Mouse (Mus musculus) regulatory T cell (primary cell): ENCODE measurements around the gene Ccdc146.

ENCODE experiments used
- in situ Hi-C: fragments of 300-600 bp; cut with MboI, MseI; formaldehyde crosslinking; loops from one replicate; pipeline ENCODE4 v1.15.1; 2025; ENCODE audit warnings: high pct_unique_total_duplicates

Ccdc146 gene

DNA sequence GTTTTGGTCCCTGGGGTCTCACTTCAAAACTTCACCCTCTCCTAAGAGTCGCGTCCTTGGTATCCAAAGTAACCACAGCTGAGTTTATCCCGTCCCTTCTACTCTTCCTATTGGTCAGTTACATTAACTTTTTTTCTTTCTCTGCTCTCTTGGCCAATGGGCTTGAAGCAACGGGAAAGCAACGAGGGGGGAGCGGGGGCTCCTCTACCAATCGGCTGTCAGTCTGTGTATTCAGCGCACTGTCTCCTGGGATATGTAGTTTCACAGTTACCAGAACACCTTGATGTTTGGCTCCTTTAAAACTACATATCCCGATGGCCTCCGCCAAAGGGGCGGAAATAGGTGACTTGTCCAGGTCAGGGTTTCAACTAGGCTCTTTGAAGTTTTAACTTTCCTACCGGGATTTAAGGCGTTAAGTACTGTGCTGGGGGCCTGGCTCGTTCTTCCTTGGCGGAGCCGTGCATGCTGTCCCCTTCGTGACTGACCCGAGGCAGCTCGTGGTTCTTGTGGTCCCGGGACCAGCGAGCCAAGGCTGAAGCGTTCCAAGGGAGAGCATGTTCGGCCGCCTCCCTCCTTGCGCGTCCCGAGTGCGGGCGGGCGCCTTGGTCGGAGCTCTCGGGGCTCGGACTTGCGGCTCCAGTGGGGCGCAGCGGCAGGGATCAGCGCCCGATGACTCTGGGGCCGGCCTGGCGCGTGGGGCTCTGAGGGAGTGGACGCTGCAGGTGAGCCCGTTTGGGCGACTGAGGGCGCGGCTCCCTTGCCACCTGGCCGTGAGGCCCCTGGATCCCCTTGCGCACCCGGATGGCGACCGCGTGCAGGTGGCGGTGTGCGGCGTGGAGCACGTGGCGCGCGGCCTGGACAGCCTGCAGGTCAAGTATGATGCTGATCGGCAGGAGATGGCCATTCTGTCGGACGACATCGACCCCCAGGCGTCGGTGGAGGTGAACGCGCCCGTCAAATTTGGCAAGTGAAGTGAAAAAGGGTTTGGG is at the start of gene Ccdc146, which contains the start of gene Fam185a:
Gene Ccdc146 (minus strand): TSS at position 64 of the 989 bp plus-strand sequence.
Gene Fam185a (plus strand): TSS at position 345 of the 989 bp plus-strand sequence.
- in situ Hi-C loops: loop anchor here (5.0 kb wide), 1 partner anchor 93 kb away; no protein-coding TSS in a partner anchor

DNA sequence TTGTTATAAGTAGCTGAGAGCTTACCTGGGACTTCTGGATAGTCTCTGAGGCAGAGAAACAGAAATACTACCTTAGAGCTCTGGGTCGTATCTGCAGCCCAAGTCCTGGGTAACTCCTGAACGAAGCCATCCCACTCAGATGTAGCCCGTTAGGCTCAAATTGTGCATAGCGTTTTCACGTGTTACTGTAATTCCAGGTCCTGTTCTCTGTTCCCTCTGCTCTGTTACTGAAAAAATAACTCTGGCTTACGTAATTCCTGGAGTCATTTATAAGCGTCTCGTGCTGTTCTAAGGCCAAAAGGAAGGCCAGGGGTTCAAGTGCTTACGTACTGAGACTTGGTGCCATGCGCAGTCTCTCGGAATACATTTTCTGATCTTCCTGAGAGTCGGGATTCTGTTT is 43.6 kb upstream of the Ccdc146 start:
- in situ Hi-C loops: no loop called here

DNA sequence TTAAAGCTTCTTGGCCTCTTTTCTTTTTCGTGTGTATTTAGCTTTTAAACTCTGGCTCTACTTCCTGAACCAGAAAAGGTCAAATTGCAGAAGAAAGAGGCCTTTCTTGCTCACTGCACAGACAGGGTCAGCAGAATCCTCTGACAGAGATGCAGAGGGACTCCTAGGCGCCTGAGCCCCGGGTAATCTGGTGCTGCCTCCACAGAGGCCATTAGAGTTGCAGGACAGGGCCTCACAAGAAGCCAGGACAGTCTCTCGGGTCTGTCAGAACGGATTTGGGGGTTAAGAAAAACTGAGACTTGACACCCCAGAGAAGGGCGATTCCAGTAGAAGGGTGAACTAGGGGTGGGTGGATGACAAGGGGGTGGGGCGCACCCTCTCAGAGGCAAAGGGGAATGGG is 42.9 kb upstream of the Ccdc146 start:
- in situ Hi-C loops: no loop called here

DNA sequence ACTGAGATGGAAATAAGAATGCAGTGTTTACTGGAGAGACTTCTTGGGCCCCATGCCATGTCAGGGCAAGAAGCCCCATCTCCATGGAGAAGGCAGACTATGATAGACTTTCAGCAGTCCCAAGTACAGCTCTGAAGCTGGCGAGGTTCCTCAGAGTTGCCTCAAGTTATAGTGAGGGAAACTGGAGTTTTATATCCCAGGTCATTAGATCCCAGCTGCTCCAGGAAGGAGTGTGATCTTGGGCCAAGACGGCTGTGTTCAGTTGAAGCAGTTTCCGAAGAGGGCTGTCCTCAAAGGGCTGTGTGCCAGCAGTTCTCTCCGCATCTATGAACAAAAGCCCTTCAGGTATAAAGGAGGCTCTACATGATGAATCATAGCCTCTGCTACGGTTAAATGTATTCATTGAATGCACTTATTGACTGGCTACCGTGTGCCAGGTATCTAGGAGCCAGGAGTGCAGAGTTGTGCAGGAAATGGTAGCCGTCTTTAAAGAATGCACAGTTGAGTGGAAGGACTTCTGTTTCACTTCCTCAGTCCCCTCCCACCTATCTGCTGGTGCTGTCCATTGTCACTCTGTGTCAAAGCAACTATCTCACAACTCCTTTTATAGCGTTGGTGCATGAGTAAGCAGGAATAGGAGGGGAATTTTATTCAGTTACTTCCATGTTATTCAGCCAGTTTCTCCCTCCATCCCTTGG is 16.5 kb upstream of the Ccdc146 start:
- in situ Hi-C loops: no loop called here

DNA sequence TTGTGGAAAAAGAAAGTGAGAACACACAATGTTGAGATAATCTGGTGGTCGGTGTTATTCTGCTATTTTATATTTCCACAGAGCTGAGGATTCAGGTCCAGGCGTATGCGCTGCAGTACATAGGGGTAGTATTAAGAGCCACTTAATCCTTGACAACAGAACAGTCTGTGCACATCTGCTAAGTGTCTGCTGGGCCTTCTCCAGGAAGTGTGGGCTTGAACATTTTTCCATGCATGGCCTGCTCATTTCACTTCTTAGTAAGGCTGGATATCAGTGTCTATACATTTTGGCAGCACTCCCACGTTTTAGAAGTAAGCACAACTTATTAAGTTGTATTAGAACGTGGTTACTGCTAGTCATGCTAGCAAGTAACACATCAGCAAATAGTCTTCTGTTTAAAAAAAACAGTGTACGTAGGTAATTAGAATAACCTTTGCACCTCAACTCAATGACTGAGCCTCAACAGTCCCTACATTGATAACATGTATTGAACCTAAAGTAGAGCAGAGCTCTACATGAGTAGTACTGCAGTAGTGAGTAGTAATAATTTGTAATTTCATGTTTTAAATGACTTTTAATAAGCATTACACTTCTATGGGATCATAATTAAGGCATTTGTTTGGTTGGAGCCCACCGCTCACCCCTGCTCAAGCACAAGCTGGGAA is 15.1 kb upstream of the Ccdc146 start:
- in situ Hi-C loops: no loop called here

DNA sequence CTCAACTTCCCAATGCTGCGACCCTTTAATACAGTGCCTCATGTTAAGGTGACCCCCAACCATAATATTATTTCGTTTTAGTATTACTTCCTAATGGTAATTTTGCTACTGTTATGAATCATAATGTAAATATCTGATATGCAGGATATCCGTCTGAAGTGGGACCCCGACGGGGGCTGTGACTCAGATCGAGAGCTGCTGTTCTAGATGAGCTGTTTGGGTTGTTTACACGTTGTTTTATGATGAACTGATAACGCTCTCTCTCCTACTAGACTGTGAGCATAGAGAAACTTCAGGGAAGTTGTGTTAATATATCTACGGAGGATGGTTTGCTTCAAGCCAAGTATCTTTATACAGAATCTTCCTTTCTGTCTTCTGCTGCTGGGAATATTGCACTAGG is 14.0 kb upstream of the Ccdc146 start:
- in situ Hi-C loops: no loop called here

DNA sequence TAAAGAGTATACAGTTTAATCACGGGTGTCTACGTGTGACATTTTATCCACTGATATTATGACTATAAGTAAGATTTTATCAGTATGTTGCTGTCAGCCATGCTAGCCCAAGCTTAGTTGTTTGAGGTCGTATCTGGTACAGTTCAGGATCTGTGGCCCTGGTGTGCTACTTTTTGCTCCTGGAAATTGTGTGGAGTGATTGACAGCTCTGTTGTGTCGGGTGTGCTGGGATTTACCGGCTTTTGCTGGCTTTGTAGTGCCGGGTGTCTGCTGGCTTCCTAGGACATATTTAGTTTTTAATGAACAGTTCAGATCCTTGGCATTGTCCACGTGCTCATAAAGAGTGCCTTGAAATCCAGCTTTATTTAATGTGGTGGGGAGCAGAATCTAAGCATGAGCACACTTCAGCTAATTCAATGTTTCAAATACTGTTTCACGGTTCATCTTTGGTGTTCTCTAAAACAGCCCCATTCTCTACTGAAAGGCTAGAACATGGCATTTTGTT is 12.0 kb upstream of the Ccdc146 start:
- in situ Hi-C loops: no loop called here

DNA sequence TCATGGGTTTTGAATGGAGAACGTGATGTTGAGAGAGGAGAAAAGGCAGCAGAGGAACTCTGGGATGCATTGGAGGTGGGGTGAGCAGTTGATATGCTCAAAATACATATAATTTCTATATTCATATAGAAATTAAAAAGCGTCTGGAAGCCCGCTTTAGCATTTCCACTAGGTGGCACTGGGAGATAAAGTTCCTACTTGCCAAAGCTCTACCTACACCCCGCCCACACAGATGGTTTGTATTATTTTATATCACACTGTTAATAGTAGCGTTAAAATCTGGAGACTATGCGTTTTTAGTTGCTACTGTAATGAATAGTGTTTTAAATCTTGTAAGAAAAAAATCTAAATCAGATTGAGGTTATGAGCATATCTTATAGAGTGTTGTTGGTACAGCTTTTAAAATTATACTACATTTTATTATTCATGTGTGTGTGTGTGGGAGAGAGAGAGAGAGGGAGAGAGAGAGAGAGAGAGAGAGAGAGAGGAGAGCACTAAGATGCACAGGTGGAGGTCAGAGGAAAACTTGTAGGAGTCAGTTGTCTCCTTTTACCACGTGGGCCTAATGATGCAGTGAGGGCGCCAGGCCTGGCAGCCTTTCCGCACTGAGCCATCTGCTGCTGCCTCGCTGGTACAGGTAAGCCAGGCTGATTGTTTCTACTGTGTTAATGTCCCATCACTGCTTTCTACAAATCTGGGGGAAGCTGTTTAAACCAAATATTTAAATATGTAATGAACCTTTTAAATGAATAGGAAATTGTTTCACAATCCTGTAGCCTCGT is 9.9 kb upstream of the Ccdc146 start:
- in situ Hi-C loops: no loop called here

DNA sequence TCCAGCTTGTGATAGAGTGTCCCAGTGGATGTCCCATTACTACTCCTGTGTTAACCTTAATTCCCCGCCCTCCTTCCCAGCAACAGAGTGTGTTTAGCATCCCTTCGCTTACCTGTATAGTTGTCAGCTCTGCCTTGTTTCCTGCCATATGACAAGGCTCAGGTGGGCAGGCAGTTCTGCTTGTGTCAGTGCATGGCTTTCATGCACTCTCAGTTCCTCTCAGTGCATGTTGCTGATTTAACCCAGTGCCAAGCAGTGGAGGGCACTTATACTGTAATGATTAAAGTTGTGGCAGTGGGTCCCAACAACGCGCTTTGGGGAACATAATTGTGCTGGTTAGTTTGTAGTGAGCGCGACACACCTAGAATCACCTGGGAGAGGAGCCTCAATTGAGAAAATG is 2.2 kb upstream of the Ccdc146 start:
- in situ Hi-C loops: no loop called here

DNA sequence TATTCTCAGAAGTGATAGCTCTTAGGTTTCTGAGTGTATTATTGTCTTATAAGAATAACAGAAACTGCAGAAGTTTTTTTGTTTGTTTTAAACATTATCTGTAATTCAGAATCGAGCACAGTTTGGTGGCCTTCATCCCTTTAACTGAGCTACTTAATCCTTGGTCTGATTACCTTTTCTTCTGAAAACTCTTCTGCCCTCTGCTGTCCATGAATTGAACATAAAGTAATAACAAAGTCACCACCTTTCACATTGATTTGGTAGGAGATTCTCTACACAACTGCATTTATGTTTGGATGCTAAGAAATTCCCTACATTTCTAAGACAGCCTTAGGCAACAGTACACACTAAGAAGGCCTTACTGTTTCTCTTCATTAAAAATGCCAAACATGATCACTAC is 3.9 kb downstream of the Ccdc146 start:
- in situ Hi-C loops: loop anchor here (5.0 kb wide), 1 partner anchor 88 kb away; no protein-coding TSS in a partner anchor

DNA sequence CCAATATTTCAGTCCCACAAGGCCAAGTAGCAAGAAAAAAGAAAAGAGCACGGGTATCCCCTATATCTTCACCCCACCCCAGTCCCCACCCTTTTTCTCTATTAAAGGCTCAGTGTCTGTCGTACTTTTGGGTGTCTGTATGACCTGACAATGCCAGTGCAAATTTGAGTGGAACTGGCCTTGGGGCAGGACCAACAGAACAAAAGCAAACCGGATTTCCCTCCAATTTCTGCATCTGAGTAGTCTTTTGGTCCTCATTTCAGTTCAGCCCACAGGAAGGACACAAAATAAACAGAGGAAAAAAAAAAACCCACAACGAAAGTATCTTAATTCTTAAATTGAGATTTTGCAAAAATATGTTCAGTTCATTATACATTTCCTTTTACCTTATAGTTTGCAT is 5.9 kb downstream of the Ccdc146 start:
- in situ Hi-C loops: no loop called here

DNA sequence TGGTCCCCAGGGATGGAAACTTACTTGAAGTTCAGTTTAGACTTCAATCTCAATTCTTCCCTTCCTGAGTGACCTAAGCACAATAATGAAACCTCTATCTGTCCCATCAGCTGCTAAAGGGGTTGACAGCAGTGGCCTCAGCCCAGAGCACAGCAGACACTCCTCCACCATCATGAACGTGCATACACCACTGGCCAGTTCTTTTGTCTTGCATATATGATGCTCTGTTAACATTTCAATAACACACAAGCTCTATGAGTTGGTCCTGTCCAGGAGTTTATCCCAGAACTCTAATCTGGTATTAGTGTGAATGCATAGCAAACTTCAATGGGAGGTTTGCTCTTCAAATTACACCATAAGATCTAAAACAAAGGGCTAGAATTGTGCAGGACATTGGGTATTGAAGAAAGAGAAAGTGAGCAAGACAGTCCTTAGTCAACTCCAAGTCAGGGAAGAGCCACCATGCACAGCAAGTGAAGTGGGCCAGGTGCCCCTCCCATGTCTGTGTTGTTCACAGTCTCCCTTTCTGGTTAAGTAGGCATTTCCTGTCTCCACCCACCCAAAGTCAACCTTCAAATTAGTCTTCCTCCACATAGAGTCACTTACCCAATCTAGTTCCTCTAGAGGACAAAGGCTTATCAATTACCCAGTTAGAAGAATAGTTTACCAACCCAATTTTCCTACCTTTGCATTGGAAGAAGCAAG is 10.2 kb downstream of the Ccdc146 start:
- in situ Hi-C loops: no loop called here

DNA sequence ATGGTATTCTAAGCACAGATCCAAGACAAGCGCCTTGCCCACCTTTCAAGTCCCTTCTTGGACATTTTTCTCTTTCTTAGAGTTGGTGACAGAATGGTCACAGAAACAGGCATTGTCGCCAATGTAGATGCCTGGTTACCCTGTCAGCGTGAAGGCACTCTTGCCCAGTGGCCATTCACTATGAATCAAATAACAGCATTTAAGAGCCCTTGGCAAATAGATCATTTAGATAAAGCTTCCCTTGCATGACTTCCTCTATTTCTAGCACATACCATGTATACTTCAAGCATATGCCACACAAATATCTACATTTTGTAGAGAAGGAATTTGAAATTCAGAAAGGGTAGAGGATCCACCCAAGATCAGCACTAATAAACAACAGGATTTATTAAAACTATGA is 11.2 kb downstream of the Ccdc146 start:
- in situ Hi-C loops: no loop called here

DNA sequence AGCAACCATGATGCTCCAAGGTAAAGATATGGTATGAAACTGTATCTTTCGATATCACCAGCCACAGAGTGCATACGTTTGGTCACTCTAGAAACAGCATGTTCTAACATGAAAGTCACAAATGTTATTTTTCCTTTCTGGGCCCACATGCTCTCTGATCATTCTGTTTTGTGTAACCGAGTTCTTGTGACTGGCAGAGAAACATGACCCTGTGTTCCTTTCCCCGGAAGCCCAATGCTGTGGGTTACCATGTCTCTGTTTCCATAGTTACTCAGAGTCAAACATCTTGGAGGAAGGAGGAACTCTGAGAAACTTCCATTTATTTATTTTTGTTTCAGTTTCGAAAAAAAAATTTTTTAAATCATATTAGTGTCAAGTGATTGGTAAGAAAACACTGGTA is 12.4 kb downstream of the Ccdc146 start:
- in situ Hi-C loops: no loop called here

DNA sequence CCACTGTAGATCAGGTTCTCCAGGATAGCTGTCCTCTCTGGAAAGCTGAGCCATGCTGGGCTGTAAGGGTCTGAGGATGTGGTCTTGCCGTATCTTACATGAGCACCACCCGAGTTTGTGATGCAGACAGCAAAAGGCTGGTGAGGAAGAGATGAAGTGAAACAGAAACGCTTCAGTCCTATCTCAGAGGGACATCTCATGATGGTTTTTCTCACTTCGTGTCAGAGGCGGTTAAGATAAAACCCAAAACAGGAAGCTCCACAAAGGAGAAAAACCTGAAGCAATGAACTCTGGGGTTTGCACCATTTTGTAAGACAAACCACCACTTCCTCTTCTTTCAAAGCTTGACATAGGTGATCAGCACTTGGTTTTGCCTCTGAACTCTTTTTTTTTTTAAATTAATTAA is 13.2 kb downstream of the Ccdc146 start:
- in situ Hi-C loops: no loop called here

DNA sequence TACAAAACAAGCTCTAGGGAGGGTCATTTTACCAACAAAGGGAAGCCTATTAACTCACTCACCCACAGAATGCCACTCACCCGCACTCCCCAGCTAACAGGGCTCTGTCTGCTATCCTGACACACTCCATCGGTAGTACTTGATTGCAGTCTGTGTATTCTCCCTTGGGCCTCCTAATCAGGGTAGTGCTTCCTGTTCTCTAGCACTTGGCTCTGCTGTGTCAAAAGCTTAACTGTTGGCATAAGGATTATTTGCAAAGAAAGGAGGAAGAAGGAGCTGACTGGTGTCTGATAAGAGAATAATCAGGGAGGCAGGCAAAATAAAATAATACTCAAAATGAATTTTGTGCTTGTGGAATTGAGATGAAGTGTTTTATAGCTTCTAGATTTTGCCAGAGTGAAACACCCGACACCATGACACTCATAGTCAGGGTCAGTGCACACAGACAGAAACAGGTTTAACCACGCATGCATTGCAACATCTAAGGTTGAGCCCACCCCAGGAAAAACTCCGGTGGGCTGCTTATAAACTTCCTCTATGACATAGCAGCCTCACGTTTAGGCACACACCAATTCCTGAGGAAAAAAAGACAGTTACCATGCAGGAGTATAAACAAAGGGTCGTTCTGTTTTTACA is 29.2 kb downstream of the Ccdc146 start:
- in situ Hi-C loops: loop anchor here (10.0 kb wide), 1 partner anchor 1519 kb away; no protein-coding TSS in a partner anchor

DNA sequence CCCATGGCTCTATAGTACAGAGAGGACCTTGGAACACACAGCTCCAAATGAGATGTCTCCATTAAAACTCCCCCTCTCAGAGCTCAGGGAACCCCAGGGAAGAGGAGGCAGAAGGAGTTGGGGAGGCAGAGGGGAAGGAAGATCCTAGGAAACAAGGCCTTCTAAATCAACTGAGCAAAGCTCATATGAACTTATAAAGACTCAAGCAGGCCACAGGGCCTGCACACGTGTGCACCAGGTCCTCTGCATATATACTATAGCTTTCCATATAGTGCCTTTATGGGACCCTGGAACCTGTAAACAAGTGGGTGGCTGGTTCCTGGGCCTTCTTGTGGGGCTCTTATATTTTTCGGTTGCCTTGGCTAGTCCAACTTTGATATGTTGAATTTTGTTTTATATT is 29.9 kb downstream of the Ccdc146 start:
- in situ Hi-C loops: loop anchor here (10.0 kb wide), 1 partner anchor 1520 kb away; no protein-coding TSS in a partner anchor

DNA sequence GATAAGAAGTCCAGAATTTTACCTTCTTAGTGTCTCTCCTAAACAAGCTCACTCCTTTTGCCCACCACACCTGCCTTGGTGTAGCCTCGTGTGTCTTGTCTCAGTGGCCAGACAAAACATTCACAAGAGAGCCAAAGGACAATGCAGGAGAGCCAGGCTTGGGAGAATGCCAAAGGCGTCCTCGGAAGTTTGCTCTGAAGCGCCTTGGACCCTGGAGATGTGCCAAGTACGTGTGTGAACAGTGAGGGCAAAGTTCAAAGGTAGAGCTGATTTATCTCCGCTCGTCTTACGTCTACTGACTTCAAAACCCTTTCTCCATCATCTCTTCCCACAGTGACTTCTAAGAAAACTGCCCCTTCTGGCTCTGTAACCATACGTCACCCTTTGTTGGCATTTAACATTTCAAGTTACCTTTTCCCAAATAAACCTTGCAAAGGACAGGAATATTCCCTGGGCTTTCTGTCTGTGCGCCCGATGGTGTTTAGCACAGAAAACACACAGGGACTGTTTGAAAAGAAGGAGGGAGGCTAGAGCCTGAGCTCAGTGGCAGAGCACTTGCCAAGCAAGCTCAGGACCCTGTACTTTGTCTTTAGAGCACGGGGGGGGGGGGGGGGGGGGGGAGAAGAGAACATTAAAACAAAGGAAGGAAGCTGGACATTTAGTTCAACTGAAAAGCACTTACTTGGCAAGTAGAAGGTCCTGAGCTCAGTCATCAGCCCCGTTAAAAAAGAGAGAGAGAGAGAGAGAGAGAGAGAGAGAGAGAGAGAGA is 32.7 kb downstream of the Ccdc146 start:
- in situ Hi-C loops: loop anchor here (10.0 kb wide), 1 partner anchor 1523 kb away; no protein-coding TSS in a partner anchor

DNA sequence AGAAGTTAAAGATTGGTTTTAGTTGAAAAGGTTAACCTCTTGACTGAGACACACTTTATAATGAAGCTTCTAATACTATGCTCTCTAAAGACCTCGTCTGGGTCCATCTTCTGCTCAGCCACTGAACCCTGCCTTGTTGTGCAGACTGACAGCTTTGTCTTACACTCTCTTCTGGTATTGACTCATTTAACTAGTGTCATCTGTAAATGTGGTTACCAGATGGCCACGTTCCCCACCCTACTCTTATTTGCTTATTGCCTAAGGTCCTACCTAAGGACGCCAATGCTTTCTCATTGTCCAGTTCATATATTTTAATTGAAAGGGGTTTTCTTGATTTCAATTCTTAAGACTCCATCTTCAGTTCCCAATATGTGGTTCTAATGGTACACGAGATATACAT is 35.6 kb downstream of the Ccdc146 start:
- in situ Hi-C loops: no loop called here
